Mouse (Mus musculus): ENCODE measurements at regions not wholly inside any gene's neighbourhood (a gene's known extent, or its start where the extent isn't known, plus 50 kb on each side); places are given as distances from the start of the nearest gene placed in this dataset.

- Histone ChIP-seq H3K36me3 (ENCODE audit: control insufficient read depth, insufficient read depth, low read length) (no peaks in the 10 kb centered on the region), H3K27me3 (replicated peaks; ENCODE audit: control insufficient read depth, insufficient read depth, low read length) (no peaks in the 10 kb centered on the region), H3K4me1 (ENCODE audit: control insufficient read depth, insufficient read depth, low read depth, low read length) (no peaks in the 10 kb centered on the region), H3K9ac (ENCODE audit: low read depth, low read length) (no peak overlapping the region), H3K4me3 (ENCODE audit: low read length) (no peak overlapping the region), H3K27ac (ENCODE audit: low read depth, low read length) (no peak overlapping the region), H3K4me2 (ENCODE audit: low read length) (no peak overlapping the region), H3K9me3 (ENCODE audit: control insufficient read depth, low read length) (no peaks in the 10 kb centered on the region)
- WGBS, result 70% methylated on average over 1 of the region's 1 CpGs
- no peak for ATAC-seq
Observed at GRCm38 (mm10) chr2:148233691-148234300, 161.3 kb upstream of the Sstr4 start.

DNA sequence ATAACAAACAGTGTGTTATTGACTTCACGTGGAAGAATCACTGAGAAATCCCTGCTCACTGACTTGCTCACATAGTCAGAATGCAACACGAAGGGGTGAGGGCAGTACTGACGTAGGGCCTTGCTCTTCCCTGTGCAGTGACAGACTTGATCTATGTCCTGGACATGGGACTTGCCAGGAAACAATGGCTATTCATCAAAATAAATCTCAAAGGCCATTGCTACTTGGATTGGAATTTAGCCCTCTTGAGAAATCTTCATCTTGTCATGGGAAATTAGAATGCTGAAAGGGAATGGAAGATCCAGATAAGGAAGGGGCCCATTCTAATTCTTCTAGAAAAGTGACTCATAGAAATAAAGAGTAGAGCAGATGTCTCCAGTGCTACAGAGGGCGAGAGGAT is 158.0 kb upstream of the Sstr4 start:
- WGBS, result 79% methylated on average over 4 of the region's 4 CpGs
- H3K4me3 ChIP-seq (ENCODE audit: low read length), result no peak overlapping the region
- H3K36me3 ChIP-seq (ENCODE audit: control insufficient read depth, insufficient read depth, low read length), result no peaks in the 10 kb centered on the region
- no peak overlapping the region for H3K27ac ChIP-seq (ENCODE audit: low read depth, low read length)
- no peaks in the 10 kb centered on the region for H3K4me1 ChIP-seq (ENCODE audit: control insufficient read depth, insufficient read depth, low read depth, low read length)
- no peaks in the 10 kb centered on the region for H3K27me3 ChIP-seq (replicated peaks; ENCODE audit: control insufficient read depth, insufficient read depth, low read length)
- no peak overlapping the region for H3K9ac ChIP-seq (ENCODE audit: low read depth, low read length)
- H3K4me2 ChIP-seq (ENCODE audit: low read length), result no peak overlapping the region
- H3K9me3 ChIP-seq (ENCODE audit: control insufficient read depth, low read length), result no peaks in the 10 kb centered on the region
- ATAC-seq, result no peak

DNA sequence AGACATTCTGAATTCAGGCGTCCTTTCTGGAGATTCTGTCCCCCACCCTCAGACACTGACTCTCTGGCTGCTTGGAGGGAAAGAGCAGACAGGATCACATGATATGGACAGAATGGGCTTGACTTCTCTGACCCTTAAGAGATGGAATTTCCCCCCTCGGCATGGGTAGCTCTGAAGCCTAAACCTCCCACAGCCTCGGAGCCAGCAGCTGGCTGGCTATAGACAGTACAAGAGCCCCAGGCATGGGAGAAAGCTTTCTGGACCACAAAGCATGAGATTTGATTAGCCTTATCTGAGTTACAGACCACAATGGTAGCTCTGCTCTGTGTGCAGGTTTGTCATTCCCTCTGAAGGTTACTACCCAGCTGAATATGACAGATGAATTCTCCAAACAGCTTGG is 156.1 kb upstream of the Sstr4 start:
- H3K36me3 ChIP-seq (ENCODE audit: control insufficient read depth, insufficient read depth, low read length), result no peaks in the 10 kb centered on the region
- no peaks in the 10 kb centered on the region for H3K4me1 ChIP-seq (ENCODE audit: control insufficient read depth, insufficient read depth, low read depth, low read length)
- H3K27ac ChIP-seq (ENCODE audit: low read depth, low read length), result no peak overlapping the region
- no peak overlapping the region for H3K4me2 ChIP-seq (ENCODE audit: low read length)
- no peaks in the 10 kb centered on the region for H3K9me3 ChIP-seq (ENCODE audit: control insufficient read depth, low read length)
- 55% methylated on average over 3 of the region's 3 CpGs for WGBS
- H3K27me3 ChIP-seq (replicated peaks; ENCODE audit: control insufficient read depth, insufficient read depth, low read length), result no peaks in the 10 kb centered on the region
- 0 out of 2 replicates have a peak, but pooled peaks have one; percentile 50 for ATAC-seq
- H3K9ac ChIP-seq (ENCODE audit: low read depth, low read length), result no peak overlapping the region
- H3K4me3 ChIP-seq (ENCODE audit: low read length), result no peak overlapping the region

- 65% methylated on average over 4 of the region's 4 CpGs for WGBS
- Histone ChIP-seq H3K27ac (ENCODE audit: low read depth, low read length) (no peak overlapping the region), H3K27me3 (replicated peaks; ENCODE audit: control insufficient read depth, insufficient read depth, low read length) (no peaks in the 10 kb centered on the region), H3K9ac (ENCODE audit: low read depth, low read length) (no peak overlapping the region), H3K4me3 (ENCODE audit: low read length) (no peak overlapping the region), H3K9me3 (ENCODE audit: control insufficient read depth, low read length) (no peaks in the 10 kb centered on the region), H3K4me2 (ENCODE audit: low read length) (no peak overlapping the region), H3K4me1 (ENCODE audit: control insufficient read depth, insufficient read depth, low read depth, low read length) (no peaks in the 10 kb centered on the region), H3K36me3 (ENCODE audit: control insufficient read depth, insufficient read depth, low read length) (no peaks in the 10 kb centered on the region)
- no peak for ATAC-seq
Observed at GRCm38 (mm10) chr2:148242242-148242641, 152.9 kb upstream of the Sstr4 start.

DNA sequence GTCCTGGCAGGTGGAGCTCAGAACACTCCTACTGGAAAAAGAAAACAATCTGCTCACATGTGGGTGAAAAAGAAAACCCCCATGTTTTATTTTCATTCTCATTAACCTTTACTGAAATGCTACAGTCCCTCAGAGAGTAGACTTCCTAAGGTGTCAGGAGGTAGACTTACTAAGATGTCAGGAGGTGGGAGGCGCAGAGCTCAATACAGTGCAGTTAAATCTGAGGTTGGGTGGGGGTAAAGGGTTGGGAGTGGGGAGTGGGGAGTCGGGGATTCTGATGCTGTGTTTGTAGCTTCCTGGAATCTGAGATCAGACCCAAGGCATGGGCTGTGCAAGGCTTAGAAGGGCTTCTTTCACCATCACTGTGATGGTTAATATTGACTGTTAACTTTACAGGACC is 149.6 kb upstream of the Sstr4 start:
- Histone ChIP-seq H3K4me1 (ENCODE audit: control insufficient read depth, insufficient read depth, low read depth, low read length) (no peaks in the 10 kb centered on the region), H3K9me3 (ENCODE audit: control insufficient read depth, low read length) (no peaks in the 10 kb centered on the region), H3K4me3 (ENCODE audit: low read length) (no peak overlapping the region), H3K4me2 (ENCODE audit: low read length) (no peak overlapping the region), H3K36me3 (ENCODE audit: control insufficient read depth, insufficient read depth, low read length) (no peaks in the 10 kb centered on the region), H3K27me3 (replicated peaks; ENCODE audit: control insufficient read depth, insufficient read depth, low read length) (no peaks in the 10 kb centered on the region), H3K9ac (ENCODE audit: low read depth, low read length) (no peak overlapping the region), H3K27ac (ENCODE audit: low read depth, low read length) (no peak overlapping the region)
- WGBS, result 86% methylated on average over 2 of the region's 2 CpGs
- ATAC-seq, result no peak

GRCm38 (mm10) chr2:148250902-148251301 is 144.2 kb upstream of the Sstr4 start:
- Histone ChIP-seq H3K9ac (ENCODE audit: low read depth, low read length) (no peak overlapping the region), H3K4me3 (ENCODE audit: low read length) (no peak overlapping the region), H3K36me3 (ENCODE audit: control insufficient read depth, insufficient read depth, low read length) (no peaks in the 10 kb centered on the region), H3K4me2 (ENCODE audit: low read length) (no peak overlapping the region), H3K9me3 (ENCODE audit: control insufficient read depth, low read length) (no peaks in the 10 kb centered on the region), H3K27me3 (replicated peaks; ENCODE audit: control insufficient read depth, insufficient read depth, low read length) (no peaks in the 10 kb centered on the region), H3K27ac (ENCODE audit: low read depth, low read length) (no peak overlapping the region), H3K4me1 (ENCODE audit: control insufficient read depth, insufficient read depth, low read depth, low read length) (no peaks in the 10 kb centered on the region)
- 94% methylated on average over 1 of the region's 1 CpGs for WGBS
- no peak for ATAC-seq

- no peak for ATAC-seq
- no peak overlapping the region for H3K9ac ChIP-seq (ENCODE audit: low read depth, low read length)
- H3K4me3 ChIP-seq (ENCODE audit: low read length), result no peak overlapping the region
- H3K27ac ChIP-seq (ENCODE audit: low read depth, low read length), result no peak overlapping the region
- no peaks in the 10 kb centered on the region for H3K27me3 ChIP-seq (replicated peaks; ENCODE audit: control insufficient read depth, insufficient read depth, low read length)
- no peaks in the 10 kb centered on the region for H3K9me3 ChIP-seq (ENCODE audit: control insufficient read depth, low read length)
- H3K4me1 ChIP-seq (ENCODE audit: control insufficient read depth, insufficient read depth, low read depth, low read length), result no peaks in the 10 kb centered on the region
- H3K4me2 ChIP-seq (ENCODE audit: low read length), result no peak overlapping the region
- no peaks in the 10 kb centered on the region for H3K36me3 ChIP-seq (ENCODE audit: control insufficient read depth, insufficient read depth, low read length)
Observed at GRCm38 (mm10) chr2:148255662-148256061, 139.5 kb upstream of the Sstr4 start.

DNA sequence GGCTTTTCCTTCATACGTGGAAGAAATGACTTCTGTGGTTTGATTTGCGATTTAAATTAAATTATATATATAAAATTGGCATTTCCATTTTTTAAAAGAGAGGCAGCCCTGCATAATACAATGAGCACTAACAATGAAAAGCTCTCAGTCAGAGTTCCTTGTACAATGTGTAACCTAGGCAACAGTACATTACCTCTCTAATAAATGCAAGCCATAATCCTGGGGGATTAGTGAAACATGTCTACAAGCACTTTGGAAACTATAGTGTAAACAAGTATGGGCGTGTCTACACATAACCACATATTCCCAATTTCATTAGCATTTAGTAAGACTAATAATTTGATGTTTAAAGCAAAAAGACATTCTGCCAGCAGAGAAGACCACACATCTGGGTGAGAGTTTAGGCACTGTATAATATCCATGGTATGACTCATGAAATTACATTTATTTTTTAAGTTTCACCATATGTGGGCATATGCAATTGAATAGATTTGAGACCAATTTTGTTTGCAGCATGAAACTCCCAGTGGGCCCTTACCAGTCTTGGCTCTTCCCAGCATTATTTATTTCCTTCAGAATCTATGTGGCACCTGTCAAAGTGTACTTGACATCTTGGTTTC is 130.9 kb upstream of the Sstr4 start:
- ATAC-seq, result peak; percentile 71; the same call in 1 of the 2 replicates
- no peaks in the 10 kb centered on the region for H3K9me3 ChIP-seq (ENCODE audit: control insufficient read depth, low read length)

GRCm38 (mm10) chr2:148279200-148279599 is 115.9 kb upstream of the Sstr4 start:
- H3K36me3 ChIP-seq (ENCODE audit: control insufficient read depth, insufficient read depth, low read length), result no peaks in the 10 kb centered on the region
- H3K27ac ChIP-seq (ENCODE audit: low read depth, low read length), result no peak overlapping the region
- H3K4me3 ChIP-seq (ENCODE audit: low read length), result no peak overlapping the region
- H3K9ac ChIP-seq (ENCODE audit: low read depth, low read length), result no peak overlapping the region
- no peak for ATAC-seq
- no peaks in the 10 kb centered on the region for H3K27me3 ChIP-seq (replicated peaks; ENCODE audit: control insufficient read depth, insufficient read depth, low read length)
- H3K4me2 ChIP-seq (ENCODE audit: low read length), result no peak overlapping the region
- H3K9me3 ChIP-seq (ENCODE audit: control insufficient read depth, low read length), result no peaks in the 10 kb centered on the region
- 94% methylated on average over 3 of the region's 3 CpGs for WGBS
- no peaks in the 10 kb centered on the region for H3K4me1 ChIP-seq (ENCODE audit: control insufficient read depth, insufficient read depth, low read depth, low read length)

More for the DNA sequence above, 130.9 kb upstream of the Sstr4 start:
- no peak overlapping the region for H3K27ac ChIP-seq (ENCODE audit: low read depth, low read length)
- H3K36me3 ChIP-seq (ENCODE audit: control insufficient read depth, insufficient read depth, low read length), result no peaks in the 10 kb centered on the region
- H3K27me3 ChIP-seq (replicated peaks; ENCODE audit: control insufficient read depth, insufficient read depth, low read length), result no peaks in the 10 kb centered on the region
- no peak overlapping the region for H3K4me2 ChIP-seq (ENCODE audit: low read length)
- WGBS, result 75% methylated on average over 3 of the region's 3 CpGs
- H3K9ac ChIP-seq (ENCODE audit: low read depth, low read length), result no peak overlapping the region
- H3K4me1 ChIP-seq (ENCODE audit: control insufficient read depth, insufficient read depth, low read depth, low read length), result no peaks in the 10 kb centered on the region
- no peak overlapping the region for H3K4me3 ChIP-seq (ENCODE audit: low read length)

Data from hindbrain, embryonic 16.5 days (tissue).